Mouse (Mus musculus) kidney, adult 9 months (tissue): ENCODE data around the gene Cdc42se2.

Experiments used
- DNase-seq: peaks from one replicate; pipeline ENCODE4 v3.0.0; 2022

Cdc42se2 gene

DNA sequence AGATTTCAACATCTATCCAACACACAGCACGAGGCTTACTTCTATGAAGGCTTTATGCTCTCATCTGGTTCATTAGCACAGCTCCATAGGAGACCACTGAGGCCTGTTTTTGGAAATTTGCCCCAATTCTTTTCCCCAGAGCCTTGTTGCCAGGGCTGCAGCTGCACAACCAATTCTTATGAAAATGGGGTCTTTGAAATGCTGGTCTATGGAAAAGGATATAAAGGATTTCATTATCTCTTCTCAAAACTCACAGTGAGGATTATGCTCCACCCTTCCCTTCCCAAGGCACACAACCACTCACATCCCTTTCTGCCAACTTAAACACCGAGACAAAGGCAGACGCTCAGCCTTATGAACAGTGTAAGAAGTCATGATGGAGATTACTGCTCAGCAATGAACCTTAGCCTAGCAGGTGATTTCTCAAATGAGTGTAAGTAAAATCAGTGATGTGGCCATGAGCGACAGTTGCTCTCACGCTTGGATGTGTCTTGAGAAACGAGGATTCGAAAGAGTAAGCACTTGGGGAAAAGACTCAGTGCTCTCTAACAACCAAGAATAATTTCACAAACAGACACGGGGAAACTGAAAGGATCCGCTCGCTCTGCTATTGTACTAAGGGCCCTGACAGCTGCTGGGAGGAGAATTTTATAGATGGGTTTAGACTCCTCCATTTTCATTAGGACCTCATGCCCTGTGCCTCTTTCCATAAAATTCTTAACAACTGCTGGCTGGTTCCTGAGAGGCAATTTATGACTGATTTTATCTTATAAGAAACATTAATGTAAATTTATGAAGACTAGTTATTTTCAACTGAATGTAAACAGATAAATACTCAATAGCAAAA, 33.0 kb downstream of the Cdc42se2 start:
- no peak for DNase-seq

DNA sequence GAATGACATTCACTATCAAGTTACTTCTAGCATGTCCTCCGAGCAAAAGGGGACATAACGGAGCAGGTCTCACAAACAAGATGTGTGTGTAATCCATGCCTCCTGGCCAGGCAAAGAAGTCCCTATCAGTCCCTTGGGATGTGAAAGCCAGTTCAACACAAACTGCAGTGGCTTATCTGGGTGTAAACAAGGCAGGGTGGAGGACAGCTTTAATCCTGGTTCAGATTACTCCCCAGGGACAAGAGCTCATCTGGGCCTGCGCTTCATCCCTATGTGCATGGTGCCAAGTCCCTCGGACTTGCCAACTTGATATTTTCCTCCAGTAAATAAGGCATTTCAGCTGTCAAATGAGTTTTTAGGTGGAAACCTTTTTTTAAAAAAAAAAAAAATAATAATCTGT, 36.0 kb downstream of the Cdc42se2 start:
- no peak for DNase-seq

DNA sequence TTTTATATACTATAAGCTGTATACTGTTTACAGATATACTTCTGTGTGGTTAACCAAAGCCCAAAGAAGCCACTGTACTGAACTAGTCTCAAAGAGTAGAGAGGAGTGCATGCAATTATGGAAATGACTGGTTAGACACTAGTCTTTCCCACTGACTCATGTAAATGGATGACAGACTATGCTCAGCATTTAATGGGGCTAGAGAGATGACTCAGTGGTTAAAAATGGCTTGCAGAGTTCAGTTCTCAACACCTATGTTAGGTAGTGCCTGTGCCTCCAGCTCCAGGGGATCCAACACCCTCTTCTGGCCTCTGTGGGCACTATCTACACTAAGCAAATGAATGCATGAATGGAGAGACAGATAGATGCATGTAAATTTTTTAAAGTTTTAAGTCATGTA, 38.6 kb downstream of the Cdc42se2 start:
- DNase-seq = no peak

DNA sequence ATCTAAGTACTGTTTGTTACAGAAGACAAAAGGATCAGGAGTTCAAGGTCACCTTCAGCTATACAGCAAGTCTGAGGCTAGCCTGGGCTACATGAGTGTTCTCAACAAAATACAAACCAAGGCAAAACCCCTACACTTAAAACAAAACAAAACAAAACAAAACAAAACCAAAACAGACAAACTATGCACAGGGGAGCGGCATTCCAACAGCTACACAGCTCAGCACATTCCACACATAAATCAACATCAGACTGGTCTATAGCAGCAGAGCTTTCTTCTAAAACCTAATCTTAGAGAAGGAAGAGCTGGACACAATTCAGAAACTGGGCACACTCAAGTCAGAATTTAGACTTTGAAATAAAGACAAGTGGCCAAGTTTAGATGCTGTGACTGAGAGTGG, 43.2 kb downstream of the Cdc42se2 start:
- no peak for DNase-seq

DNA sequence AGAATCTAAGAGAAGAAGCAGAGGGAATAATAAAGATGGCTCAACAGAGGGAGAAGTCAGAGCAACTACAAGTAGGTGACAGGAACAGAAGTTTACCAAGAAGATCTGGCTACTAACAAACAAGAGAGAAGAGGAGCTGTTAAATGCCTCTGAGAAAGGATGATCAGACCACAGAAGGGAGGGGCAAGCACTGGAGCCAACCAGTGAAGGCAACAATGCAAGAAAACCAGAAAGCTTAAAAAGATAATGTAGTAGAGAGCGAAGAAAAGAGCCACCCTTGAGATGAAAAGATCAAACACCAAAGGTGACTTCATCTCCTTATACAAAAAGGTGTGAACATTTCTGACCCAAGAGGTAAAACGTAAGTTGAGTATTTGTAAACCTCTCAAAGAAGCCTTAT, 46.1 kb downstream of the Cdc42se2 start:
- DNase-seq = no peak

DNA sequence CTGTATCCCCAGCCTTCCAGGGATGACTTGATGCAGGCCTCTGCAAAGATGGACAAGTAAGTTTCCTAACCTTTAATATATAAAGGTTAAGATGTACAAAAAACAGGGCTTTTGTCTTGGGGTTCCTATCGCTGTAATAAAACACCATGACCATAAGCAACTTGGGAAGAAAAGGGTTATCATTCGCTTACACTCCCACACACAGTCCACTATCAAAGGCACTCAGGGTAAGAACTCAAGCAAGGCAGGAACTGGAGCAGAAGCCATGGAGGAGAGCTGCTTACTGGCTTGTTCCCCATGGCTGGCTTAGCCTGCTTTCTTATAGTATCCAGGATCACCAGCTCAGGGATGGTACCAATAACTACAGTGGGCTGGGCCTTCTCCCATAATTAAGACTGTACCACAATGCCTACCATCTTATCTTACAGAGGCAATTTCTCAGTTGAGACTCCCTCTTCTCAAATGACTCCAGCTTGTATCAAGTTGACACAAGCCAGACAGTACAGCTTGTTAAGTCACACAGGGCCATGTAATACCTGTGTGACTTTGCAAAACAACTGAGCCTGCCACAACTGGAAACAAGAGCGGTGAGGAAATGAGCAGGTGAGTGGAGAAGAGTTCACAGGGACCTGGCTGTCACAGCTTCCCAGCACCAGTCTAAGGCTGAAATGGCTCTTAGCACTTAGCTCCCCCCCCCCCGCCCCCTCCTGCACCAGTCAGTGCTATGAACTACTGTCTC, 48.3 kb downstream of the Cdc42se2 start:
- no peak for DNase-seq

DNA sequence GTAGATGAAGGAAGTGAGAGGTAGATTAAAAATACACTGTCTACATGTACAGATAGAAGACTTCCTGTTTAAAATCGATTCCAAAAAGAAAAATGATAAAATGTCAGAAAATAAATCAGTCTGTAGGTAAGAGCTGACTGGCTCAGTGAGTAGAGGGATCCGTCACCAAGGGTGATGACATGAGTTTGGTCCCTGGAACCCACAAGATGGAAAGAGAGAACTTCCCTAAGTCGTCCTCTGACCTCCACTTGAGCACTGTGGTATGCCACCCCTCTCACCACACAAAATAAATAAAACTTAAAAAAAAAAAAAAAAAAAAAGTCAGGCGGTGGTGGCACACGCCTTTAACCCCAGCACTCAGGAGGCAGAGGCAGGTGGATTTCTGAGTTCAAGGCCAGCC, 50.6 kb downstream of the Cdc42se2 start:
- no peak for DNase-seq

DNA sequence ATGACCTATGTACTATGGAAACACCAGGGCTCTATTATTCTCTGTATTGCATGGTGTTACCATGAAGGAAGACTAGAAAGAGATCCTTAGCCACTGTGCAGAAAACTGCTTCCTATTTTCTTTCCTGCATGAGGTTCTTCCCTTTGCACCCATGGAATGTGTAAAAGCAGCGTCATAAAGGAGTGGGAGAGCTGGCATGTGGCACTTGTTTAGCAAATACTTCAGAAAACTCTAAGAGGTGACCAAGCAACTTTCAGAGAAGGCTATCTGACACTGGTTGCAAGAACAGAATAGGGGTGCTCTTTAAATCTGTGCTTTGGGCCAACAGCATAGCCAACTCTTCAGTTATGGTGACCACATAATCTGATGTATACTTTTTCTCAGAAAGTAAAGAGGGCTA, 52.4 kb downstream of the Cdc42se2 start:
- no peak for DNase-seq

DNA sequence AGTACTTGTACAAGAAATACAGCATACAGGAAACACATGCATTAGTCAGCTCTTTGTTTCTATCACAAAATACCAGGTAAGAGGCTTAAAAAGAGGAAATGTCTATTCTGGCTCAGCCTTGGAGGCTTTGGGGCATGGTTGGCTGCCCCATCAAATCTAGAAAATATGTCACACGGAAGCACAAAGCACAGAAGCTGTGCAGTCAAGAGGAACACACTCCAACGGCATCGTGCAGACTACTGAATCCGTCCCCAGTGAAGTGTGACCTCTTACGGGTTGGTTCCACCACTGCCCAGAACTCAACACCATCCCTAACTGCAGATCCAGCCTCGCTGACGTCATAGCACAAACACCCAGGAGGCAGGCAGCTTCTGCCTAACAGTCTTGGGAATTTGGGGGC, 53.9 kb downstream of the Cdc42se2 start:
- DNase-seq = no peak

DNA sequence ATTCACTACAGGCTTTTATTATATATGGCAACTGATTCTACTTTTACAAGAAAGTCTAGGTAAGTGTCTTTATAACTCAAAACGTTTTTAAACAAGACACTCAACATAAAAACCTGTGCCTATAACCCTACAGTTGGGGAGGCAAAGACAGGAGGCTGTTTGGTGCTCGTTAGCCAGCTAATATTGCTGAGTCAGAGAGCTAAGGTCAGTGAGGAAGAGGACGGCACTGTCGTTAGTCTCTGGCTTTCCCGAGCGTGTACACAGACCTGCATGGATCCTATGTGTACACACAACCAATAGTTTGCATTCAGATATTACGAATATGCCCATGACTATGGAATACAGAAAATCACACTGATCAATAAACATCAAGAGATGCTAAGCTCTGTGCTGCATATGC, 56.1 kb downstream of the Cdc42se2 start:
- DNase-seq = no peak

DNA sequence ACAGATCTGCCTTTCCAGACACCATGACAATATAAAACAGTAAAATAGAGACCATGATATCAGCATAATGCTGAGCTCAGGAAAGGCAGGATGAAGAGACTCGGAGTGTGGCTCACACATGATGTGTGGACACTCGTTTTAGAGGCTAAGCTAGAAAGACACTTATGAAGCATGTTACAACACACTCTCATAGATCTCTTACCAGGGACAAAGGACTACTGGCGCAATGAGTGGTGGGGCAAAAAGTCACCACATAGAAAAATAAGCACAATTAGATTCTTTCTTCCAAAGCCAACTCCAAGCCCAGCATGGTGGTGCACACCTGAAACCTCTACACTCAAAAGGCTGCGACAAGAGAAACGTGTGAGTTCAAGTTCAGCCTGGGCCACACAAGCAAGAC, 56.5 kb downstream of the Cdc42se2 start:
- no peak for DNase-seq

DNA sequence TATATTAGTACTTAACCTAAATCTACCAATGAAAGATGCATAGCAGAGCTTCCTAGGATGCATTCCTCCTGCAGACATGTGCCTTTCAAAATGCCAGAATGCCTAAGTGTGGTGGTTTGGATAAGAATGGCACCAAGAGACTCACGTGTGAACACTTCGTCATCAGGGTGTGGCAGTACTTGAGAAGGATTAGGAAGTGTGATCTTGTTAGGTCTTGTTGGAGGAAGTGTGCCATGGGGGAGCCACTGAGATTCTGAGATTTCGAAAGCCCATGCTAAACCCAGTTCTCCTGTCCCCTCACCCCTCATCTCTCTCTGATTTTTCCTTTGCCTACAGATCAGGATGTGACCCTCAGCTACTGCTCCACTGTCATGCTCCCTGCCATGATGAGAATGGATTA, 58.2 kb downstream of the Cdc42se2 start:
- no peak for DNase-seq

DNA sequence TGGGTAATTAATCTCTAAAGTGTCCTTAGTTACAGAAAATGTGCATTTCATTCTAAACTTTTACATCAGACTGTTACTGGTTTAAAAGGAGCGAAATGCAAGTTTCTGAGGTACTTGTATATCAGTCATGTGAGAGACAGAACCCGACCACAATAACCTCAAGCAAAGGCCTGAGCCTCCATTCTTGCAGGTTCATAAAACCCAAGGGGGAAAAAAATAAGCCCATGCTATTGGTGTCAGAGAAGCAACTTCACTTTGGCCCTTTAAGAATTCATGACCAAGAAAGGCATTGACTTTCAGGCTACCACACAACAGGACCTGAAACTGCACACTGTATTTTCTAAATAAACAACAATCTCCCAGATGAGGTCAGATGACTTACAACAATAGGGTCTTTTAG, 59.1 kb downstream of the Cdc42se2 start:
- no peak for DNase-seq

DNA sequence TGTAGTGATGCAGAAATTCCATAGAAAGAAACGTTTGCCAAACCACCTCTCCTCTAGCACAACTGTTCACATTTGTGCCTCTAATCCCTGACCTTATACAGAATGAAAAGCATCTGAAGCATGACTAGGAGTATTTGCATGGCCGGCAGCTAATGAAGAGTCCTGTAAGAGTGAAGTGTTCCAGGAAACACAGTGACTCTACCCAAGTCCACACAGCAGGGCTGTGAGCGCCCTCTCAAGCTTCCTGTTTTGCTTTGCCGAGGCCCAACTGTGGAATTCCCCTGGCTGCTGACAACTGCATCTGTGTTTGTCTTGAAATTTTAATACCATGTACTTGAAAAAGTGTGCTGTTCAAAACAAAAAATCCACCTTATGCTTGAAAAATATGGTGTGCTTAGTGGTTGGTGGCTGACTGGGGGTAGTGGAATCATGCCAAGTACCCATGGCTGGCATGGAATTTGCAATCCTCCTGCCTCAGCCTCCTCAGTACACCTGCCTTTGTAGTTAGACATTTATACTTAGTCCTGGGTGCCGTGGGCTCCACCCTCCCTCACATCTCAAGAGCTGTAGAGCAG, 60.1 kb downstream of the Cdc42se2 start:
- DNase-seq = peak; percentile 40

DNA sequence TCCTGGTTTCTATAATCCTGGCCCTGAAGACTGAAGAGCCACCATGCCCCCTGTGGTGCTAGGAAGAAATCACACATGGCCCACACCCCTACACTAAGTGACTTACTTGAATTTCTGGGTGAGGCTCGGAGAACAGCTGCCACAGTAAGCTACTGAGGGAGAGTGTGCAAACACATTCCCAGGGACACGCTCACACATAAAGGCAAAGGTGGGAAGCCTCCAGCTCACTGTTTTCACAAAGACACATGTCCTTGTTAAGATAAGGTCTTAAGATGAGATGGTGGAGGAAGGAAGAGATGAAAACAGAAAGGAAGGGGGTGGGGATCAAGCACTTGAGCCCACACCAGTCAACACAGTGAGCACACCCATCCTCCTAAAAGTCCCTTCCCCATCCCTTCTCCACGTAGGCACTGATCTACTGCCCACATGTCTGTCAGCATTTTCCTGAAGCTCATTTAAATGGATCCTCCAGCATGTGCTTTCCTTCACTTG, 60.9 kb downstream of the Cdc42se2 start:
- DNase-seq = no peak

DNA sequence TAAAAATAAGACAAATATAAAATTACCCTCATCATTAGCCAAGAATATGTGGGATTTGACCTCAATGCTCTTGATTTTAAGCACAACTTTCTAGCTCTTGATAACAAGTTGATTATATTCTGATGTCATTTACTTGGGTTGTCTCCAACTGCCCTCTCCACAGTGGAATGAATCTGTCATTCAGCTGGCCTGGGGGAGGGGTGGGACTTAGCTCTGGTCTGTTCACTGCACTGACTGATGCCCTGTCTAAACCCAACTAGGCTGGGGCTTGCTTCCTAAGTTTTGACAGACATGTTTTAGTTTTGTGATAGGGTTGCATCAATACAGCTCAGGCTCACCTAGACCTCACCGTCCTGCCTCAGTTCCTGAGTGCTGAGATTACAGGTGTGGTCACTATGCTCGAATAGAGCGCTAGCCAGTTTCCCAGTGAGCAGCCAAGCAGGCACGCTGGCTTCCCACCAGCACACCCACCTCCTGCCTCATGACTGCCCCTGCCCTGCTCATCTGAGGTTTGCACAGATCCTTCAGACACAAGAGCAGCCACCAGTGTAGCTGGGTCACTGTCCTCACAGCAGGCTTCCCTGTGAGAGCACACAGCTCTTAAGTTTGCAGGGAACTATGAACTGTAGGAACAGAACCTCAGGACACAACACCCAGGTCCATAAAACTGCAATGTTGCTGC, 63.0 kb downstream of the Cdc42se2 start:
- peak; percentile 20 for DNase-seq

DNA sequence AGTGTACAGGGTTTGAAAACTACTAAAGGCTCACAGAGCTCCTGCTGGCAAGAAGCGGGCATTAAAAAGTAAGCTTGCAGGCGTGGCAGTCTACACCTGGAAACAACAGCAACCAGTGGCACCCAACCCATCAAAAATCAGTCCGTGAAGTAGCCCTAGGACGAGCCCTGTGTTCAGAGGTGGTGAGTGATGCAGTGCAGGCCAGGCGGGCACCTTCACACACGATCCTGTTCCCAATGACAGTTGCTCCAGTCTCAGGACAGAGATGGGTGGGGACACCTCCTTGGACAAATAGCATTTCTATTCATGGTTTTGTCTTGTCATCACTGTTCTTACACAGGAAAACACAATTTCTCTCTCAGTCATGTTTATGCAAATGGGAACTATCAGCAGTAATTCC, 65.4 kb downstream of the Cdc42se2 start:
- DNase-seq = no peak

DNA sequence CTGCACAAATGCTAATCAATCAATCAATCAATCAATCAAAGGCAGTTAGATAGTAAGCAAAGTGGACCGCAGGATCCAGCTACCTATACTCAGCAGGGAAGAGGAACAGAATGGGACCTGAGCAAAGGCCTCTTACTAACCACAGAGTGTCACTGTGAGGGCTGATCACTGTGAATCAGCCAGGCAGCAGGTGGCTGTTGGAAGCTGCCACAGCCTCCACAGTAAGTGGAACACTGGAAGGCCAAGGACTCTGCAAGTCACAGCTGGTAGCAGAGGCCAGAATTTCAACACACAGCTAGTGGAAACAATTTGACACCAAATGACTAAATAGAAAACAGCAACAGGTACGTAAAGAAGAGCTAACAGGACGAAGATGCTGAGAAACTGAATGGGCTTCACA, 68.9 kb downstream of the Cdc42se2 start:
- DNase-seq = no peak

DNA sequence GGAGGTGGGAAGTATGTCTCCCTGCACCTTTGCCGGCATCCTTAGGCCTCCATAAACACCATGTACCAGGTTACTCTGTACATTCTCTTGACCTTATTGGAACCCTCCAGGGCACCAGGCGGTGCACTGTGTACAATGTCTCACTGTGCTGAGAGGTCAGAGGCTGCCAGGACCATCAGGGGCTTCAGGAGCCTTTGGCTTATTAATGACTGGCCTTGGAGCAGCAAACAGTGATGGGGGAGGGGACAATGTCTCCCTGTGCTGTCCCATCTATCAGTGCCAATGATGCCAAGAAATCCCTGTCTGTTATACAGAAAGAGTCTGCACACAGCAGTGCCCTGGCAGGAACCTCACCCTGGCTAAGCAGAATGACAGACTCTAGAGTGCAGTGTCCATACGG, 69.6 kb downstream of the Cdc42se2 start:
- DNase-seq = no peak

DNA sequence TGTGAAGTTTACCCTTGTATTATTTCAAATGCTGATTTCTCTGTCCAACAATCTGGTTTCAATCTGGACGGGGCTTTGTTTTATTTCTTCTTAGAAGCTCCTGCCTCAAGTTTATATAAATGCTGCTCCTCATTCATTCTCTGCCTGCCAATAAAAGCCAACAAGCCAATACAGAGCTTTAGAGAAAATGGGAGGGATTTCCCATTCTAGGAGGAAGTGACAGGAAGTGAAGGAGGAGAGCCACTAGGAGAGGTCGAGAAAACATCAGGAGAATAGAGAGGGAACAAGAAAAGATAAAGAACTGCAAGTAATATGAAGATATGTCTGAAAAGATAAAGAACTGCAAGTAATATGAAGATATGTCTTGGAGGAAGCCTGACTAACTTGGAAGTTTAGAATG, 74.6 kb downstream of the Cdc42se2 start:
- DNase-seq = no peak

DNA sequence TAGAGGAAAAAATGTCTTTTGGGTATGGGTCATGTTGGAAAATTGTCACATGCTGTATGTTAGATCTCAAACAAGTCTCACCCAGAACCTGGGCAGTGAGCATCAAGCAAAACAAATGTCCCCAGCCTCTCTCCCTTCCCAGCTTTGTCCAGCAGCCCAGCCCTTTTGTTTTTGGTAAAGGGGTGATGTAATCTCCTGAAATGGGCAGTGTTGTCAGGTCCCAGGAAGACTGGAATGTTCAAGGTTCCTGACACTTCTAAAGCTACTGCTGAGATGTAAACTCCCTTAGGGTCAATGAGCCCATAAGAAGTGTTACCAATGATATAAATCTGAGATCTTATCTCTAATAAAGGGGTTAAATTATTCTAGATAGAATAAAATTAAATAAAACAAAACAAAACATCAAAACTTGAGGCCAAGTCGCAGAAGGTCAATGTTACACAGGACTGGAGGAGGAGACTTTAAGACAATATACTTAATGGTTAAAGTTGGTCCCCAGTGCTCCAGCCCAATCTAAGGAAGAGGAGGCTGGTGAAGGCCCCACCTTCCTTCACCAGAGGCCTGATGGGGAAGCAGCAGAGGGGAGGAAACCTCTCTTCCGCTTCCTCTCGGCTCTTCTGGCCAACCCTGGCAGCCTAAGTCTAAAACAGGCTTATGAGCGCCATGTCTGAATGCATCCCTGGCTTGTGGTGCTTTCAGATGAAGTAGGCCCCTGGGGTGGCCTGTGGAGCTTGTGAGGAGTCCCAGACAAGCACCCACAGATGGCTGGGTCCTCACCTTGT, 76.8 kb downstream of the Cdc42se2 start:
- DNase-seq = no peak

DNA sequence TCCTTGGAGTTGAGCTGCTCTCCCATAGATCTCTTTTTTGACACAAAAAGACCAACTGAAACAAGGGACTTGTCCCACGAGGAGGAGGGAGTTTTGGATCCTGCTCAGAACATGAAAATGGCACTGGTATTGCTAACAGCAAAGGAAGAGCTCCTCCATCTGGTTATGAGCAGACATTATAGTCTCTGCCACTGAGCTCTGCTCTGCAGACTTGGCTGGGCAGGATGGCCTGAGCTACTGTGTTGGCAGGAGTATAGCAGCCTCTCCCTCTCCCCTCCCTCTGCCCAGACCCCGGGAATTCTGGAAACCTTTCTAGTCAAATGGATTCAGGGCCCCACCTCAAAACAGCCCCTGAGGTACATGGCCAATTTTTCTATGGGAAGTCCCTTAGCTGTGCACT, 77.8 kb downstream of the Cdc42se2 start:
- DNase-seq = no peak

DNA sequence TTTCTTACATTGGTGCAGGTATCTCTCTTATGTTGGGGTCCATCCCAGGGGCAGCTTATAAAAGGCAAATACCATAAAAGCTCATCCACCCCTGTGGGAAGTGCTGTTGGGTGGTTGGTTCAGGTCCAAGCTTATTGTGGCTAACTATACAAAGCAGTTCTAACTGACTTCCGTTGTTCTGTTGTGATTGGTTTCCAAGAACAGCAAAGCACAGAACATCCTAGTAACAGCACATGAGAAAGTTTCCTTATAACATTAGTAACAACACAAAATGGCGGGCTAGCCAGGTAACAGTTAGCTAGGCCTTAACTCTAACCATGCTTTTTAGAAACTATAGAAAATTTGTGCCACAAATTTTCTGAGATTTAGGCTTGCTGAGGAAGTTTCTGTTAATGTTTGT, 79.3 kb downstream of the Cdc42se2 start:
- DNase-seq = no peak
